Mouse (Mus musculus): ENCODE measurements at regions not wholly inside any gene's neighbourhood (a gene's known extent, or its start where the extent isn't known, plus 50 kb on each side); places are given as distances from the start of the nearest gene placed in this dataset.
"Not testable (repeated sequence)": the region's sequence is repeated elsewhere in the genome, so short reads cannot be mapped to it uniquely, and the experiment has no call there.

DNA sequence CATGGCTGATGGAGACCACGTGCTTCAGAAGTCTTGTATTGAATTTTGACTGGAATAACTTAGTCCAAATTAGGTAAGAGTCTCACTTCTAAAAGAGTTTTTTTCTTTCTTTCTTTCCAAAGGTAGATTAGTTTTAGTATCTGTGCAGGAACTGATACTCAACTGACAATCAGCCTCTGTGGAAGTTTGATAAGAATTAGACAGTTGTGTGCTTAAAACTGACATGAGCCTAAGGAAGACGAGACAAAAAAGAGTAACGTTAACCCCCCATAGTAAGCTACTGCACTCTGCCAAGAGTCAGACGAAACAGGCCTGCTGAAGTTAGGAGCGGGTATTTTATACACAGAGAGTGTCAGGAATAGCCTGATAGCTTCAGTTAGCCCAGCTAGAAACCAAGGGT, 317.3 kb downstream of the Vrk1 start:
- ATAC-seq (ENCODE audit: low FRiP score, low TSS enrichment) (no peak), DNase-seq (no peak)
- H3K27me3 ChIP-seq (ENCODE audit: control insufficient read depth, insufficient read depth, low read length): no peaks in the 10 kb centered on the region
- WGBS: 85% methylated on average over 5 of the region's 5 CpGs
- H3K4me1 ChIP-seq (ENCODE audit: control insufficient read depth, insufficient read depth, low read length): no peaks in the 10 kb centered on the region
- H3K4me2 ChIP-seq (ENCODE audit: low read length): no peak overlapping the region
- H3K9ac ChIP-seq (replicated peaks; ENCODE audit: low read length): no peak overlapping the region
- no peaks in the 10 kb centered on the region for H3K36me3 ChIP-seq (ENCODE audit: control insufficient read depth, insufficient read depth, low read length)
- no peak overlapping the region for H3K4me3 ChIP-seq (replicated peaks; ENCODE audit: low read depth, low read length)
- H3K27ac ChIP-seq (replicated peaks; ENCODE audit: low read depth, low read length): no peak overlapping the region
- no peaks in the 10 kb centered on the region for H3K9me3 ChIP-seq (ENCODE audit: control insufficient read depth, low read length)

- no peak overlapping the region for H3K27ac ChIP-seq (replicated peaks; ENCODE audit: low read depth, low read length)
- no peak for ATAC-seq (ENCODE audit: low FRiP score, low TSS enrichment)
Observed at GRCm38 (mm10) chr12:106357867-106358266, 347.8 kb downstream of the Vrk1 start.

DNA sequence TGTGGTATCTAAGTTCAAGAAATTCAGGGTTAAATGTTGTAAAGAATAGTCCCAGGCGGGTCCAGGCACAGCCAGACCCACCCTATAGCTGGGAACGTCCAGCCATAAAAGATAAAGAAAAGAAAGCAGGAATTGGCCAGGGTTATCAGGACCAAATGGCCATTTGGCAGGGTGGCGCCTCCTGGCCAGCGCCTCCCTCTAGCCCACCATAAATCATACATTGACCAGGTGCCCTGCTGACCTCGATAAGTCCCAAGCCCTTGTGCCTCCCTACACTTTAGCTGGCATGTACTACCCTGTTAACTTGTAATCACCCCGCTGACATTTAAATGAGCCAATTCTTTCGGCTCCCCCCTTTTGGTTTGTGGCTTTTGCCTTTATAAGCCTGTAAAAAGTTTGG, 351.6 kb downstream of the Vrk1 start:
- WGBS: 87% methylated on average over 7 of the region's 7 CpGs

More at GRCm38 (mm10) chr12:106357867-106358266, 347.8 kb downstream of the Vrk1 start:
- no peak overlapping the region for H3K4me2 ChIP-seq (ENCODE audit: low read length)
- DNase-seq: no peak
- H3K4me1 ChIP-seq (ENCODE audit: control insufficient read depth, insufficient read depth, low read length): no peaks in the 10 kb centered on the region
- H3K9ac ChIP-seq (replicated peaks; ENCODE audit: low read length): no peak overlapping the region
- H3K4me3 ChIP-seq (replicated peaks; ENCODE audit: low read depth, low read length): no peak overlapping the region
- no peaks in the 10 kb centered on the region for H3K27me3 ChIP-seq (ENCODE audit: control insufficient read depth, insufficient read depth, low read length)
- WGBS: 60% methylated on average over 9 of the region's 9 CpGs
- H3K9me3 ChIP-seq (ENCODE audit: control insufficient read depth, low read length): no peaks in the 10 kb centered on the region
- no peaks in the 10 kb centered on the region for H3K36me3 ChIP-seq (ENCODE audit: control insufficient read depth, insufficient read depth, low read length)

GRCm38 (mm10) chr12:106374840-106375375, 364.9 kb downstream of the Vrk1 start:
- Histone ChIP-seq H3K36me3 (ENCODE audit: control insufficient read depth, insufficient read depth, low read length) (no peaks in the 10 kb centered on the region), H3K9ac (replicated peaks; ENCODE audit: low read length) (no peak overlapping the region), H3K4me1 (ENCODE audit: control insufficient read depth, insufficient read depth, low read length) (peaks cover 25% of the 10 kb centered on the region), H3K4me2 (ENCODE audit: low read length) (no peak overlapping the region), H3K9me3 (ENCODE audit: control insufficient read depth, low read length) (no peaks in the 10 kb centered on the region), H3K27me3 (ENCODE audit: control insufficient read depth, insufficient read depth, low read length) (no peaks in the 10 kb centered on the region), H3K4me3 (replicated peaks; ENCODE audit: low read depth, low read length) (no peak overlapping the region), H3K27ac (replicated peaks; ENCODE audit: low read depth, low read length) (0 out of 2 replicates have a peak overlapping the region, but pooled peaks have one; percentile 13)
- no peak for ATAC-seq (ENCODE audit: low FRiP score, low TSS enrichment)
- DNase-seq: peak; percentile 48
- WGBS: 42% methylated on average over 12 of the region's 12 CpGs

More for the DNA sequence above, 351.6 kb downstream of the Vrk1 start:
- not testable (repeated sequence) for H3K27ac ChIP-seq (replicated peaks; ENCODE audit: low read depth, low read length); H3K36me3 ChIP-seq (ENCODE audit: control insufficient read depth, insufficient read depth, low read length); H3K9ac ChIP-seq (replicated peaks; ENCODE audit: low read length); ATAC-seq (ENCODE audit: low FRiP score, low TSS enrichment); H3K9me3 ChIP-seq (ENCODE audit: control insufficient read depth, low read length); H3K4me1 ChIP-seq (ENCODE audit: control insufficient read depth, insufficient read depth, low read length); H3K27me3 ChIP-seq (ENCODE audit: control insufficient read depth, insufficient read depth, low read length); H3K4me2 ChIP-seq (ENCODE audit: low read length); DNase-seq; H3K4me3 ChIP-seq (replicated peaks; ENCODE audit: low read depth, low read length)

DNA sequence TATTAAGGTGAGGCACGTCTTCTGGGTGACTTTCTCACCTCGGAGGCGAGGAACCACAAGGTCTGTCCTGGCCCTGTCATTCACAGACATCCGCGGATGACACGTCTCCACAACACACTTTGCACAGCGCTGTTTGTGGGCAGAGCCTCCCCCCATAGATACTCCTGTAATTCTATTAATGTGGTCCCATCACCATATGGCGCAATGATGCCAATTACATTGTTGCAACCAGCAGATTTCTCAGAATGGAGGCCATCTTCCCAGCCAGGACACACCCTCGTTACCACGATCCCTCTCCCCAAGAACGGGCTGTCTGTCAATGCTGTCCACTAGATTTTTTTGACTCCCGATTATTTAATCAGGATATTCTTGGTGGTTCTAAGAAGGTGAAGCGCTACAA, 365.9 kb downstream of the Vrk1 start:
- Histone ChIP-seq H3K4me1 (ENCODE audit: control insufficient read depth, insufficient read depth, low read length) (peaks cover 30% of the 10 kb centered on the region), H3K27me3 (ENCODE audit: control insufficient read depth, insufficient read depth, low read length) (no peaks in the 10 kb centered on the region), H3K4me3 (replicated peaks; ENCODE audit: low read depth, low read length) (no peak overlapping the region), H3K27ac (replicated peaks; ENCODE audit: low read depth, low read length) (no peak overlapping the region), H3K36me3 (ENCODE audit: control insufficient read depth, insufficient read depth, low read length) (no peaks in the 10 kb centered on the region), H3K9ac (replicated peaks; ENCODE audit: low read length) (no peak overlapping the region), H3K9me3 (ENCODE audit: control insufficient read depth, low read length) (no peaks in the 10 kb centered on the region), H3K4me2 (ENCODE audit: low read length) (no peak overlapping the region)
- WGBS: 83% methylated on average over 13 of the region's 13 CpGs
- DNase-seq (no peak), ATAC-seq (ENCODE audit: low FRiP score, low TSS enrichment) (no peak)

- Histone ChIP-seq H3K36me3 (ENCODE audit: control insufficient read depth, insufficient read depth, low read length) (no peaks in the 10 kb centered on the region), H3K9ac (replicated peaks; ENCODE audit: low read length) (no peak overlapping the region), H3K27me3 (ENCODE audit: control insufficient read depth, insufficient read depth, low read length) (no peaks in the 10 kb centered on the region), H3K4me1 (ENCODE audit: control insufficient read depth, insufficient read depth, low read length) (peaks cover 38% of the 10 kb centered on the region), H3K27ac (replicated peaks; ENCODE audit: low read depth, low read length) (no peak overlapping the region; the same call in 1 of the 2 replicates), H3K4me3 (replicated peaks; ENCODE audit: low read depth, low read length) (no peak overlapping the region), H3K4me2 (ENCODE audit: low read length) (no peak overlapping the region), H3K9me3 (ENCODE audit: control insufficient read depth, low read length) (no peaks in the 10 kb centered on the region)
- WGBS: 57% methylated on average over 12 of the region's 12 CpGs
- ATAC-seq (ENCODE audit: low FRiP score, low TSS enrichment) (no peak), DNase-seq (peak; percentile 42)
Observed at GRCm38 (mm10) chr12:106376783-106377182, 366.8 kb downstream of the Vrk1 start.

DNA sequence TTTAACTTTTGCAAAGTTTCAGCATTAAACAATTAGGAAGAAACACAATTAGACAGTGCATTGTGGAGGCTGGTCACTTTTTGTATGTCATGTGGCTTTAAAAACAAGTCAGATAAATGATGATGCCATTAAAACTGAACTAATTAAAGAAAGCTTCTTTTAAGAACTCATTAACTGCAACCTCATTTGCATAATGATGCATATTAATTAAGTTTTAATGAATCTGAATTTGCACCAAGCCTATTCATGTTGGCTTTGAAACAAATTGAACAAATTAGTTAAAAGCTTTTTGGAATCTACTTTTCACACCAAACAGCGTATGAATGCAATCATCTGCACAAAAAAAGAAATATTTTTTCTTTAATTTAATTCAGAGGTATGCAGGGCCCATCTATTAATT, 367.3 kb downstream of the Vrk1 start:
- H3K36me3 ChIP-seq (ENCODE audit: control insufficient read depth, insufficient read depth, low read length): no peaks in the 10 kb centered on the region
- 81% methylated on average over 1 of the region's 1 CpGs for WGBS
- no peak for DNase-seq
- H3K27ac ChIP-seq (replicated peaks; ENCODE audit: low read depth, low read length): no peak overlapping the region
- ATAC-seq (ENCODE audit: low FRiP score, low TSS enrichment): no peak
- H3K9ac ChIP-seq (replicated peaks; ENCODE audit: low read length): no peak overlapping the region
- no peak overlapping the region for H3K4me3 ChIP-seq (replicated peaks; ENCODE audit: low read depth, low read length)
- peaks cover 41% of the 10 kb centered on the region for H3K4me1 ChIP-seq (ENCODE audit: control insufficient read depth, insufficient read depth, low read length)
- H3K4me2 ChIP-seq (ENCODE audit: low read length): no peak overlapping the region
- H3K27me3 ChIP-seq (ENCODE audit: control insufficient read depth, insufficient read depth, low read length): no peaks in the 10 kb centered on the region
- H3K9me3 ChIP-seq (ENCODE audit: control insufficient read depth, low read length): no peaks in the 10 kb centered on the region

DNA sequence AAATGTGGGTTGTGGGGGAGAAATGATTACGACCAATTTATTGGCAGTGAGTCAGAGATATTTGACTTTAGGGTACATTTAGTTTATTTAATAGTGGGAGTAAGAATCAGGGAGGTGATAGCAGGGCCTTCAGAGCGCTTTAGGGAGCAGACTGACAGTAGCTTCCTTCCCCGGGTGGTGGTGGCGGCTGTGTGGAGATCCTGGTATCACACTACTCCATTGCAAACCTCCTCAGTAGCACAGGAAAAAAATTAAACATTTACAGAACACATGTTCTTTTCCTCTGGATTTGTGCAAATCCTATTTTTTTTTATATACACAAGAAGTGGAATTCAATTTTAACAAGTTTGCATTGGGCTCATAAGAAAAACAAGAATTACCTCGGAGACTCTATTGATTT, 367.7 kb downstream of the Vrk1 start:
- Histone ChIP-seq H3K4me3 (replicated peaks; ENCODE audit: low read depth, low read length) (no peak overlapping the region), H3K36me3 (ENCODE audit: control insufficient read depth, insufficient read depth, low read length) (no peaks in the 10 kb centered on the region), H3K9me3 (ENCODE audit: control insufficient read depth, low read length) (no peaks in the 10 kb centered on the region), H3K4me2 (ENCODE audit: low read length) (peak overlapping the region; percentile 60), H3K9ac (replicated peaks; ENCODE audit: low read length) (no peak overlapping the region), H3K27me3 (ENCODE audit: control insufficient read depth, insufficient read depth, low read length) (no peaks in the 10 kb centered on the region), H3K27ac (replicated peaks; ENCODE audit: low read depth, low read length) (no peak overlapping the region), H3K4me1 (ENCODE audit: control insufficient read depth, insufficient read depth, low read length) (peaks cover 41% of the 10 kb centered on the region)
- peak; percentile 44 for DNase-seq
- WGBS: 50% methylated on average over 5 of the region's 5 CpGs
- ATAC-seq (ENCODE audit: low FRiP score, low TSS enrichment): no peak

DNA sequence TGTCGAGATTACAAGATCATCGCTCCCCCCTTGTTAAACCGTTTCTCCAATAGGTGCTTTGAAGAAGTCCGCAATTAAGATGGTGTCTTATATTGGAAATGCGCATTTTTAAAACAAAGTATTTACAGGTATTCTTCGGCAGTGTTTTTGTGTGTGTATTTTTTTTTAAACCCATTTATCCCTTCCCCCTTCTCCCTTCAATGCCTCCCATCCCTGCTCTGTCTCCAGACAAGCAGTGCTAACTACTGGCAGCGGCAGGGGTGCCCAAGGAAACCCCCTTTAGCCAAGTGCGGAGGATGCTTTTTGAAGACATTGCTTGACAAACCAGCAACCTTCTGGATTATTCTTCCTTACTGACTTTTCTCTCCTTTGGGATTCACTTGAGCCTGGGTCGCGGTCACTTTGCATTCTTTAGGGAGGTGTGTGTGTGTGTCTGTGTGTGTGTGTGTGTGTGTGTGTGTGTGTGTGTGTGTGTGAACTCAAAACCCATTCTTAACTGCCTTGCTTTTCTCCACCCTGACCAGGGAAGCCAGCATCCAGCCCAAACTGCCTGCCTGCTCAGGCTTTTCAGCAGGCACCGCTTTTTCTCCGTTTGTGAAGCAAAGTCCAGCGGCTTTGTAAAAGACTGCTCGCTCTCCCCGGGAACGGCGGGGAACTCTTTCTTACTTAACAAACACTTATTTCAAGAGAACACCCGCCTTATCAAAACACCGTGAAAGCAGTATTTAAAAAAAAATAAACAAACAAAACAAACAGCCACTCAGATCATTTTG, 368.5 kb downstream of the Vrk1 start:
- peak overlapping the region; percentile 31; the same call in 1 of the 2 replicates for H3K9ac ChIP-seq (replicated peaks; ENCODE audit: low read length)
- peak overlapping the region; percentile 60 for H3K4me2 ChIP-seq (ENCODE audit: low read length)
- DNase-seq (peak; percentile 73), ATAC-seq (ENCODE audit: low FRiP score, low TSS enrichment) (no peak)
- 10% methylated on average over 19 of the region's 19 CpGs for WGBS
- no peaks in the 10 kb centered on the region for H3K9me3 ChIP-seq (ENCODE audit: control insufficient read depth, low read length)
- H3K36me3 ChIP-seq (ENCODE audit: control insufficient read depth, insufficient read depth, low read length): no peaks in the 10 kb centered on the region
- H3K27ac ChIP-seq (replicated peaks; ENCODE audit: low read depth, low read length): peak overlapping the region; percentile 52; the same call in 1 of the 2 replicates
- no peaks in the 10 kb centered on the region for H3K27me3 ChIP-seq (ENCODE audit: control insufficient read depth, insufficient read depth, low read length)
- peaks cover 41% of the 10 kb centered on the region for H3K4me1 ChIP-seq (ENCODE audit: control insufficient read depth, insufficient read depth, low read length)
- peak overlapping the region; percentile 25 for H3K4me3 ChIP-seq (replicated peaks; ENCODE audit: low read depth, low read length)

Measured in midbrain, embryonic 14.5 days (tissue).